Mouse (Mus musculus) heart, adult 9 months (tissue): ENCODE measurements around the gene Slc25a45.
"Not testable (repeated sequence)": the region's sequence is repeated elsewhere in the genome, so short reads cannot be mapped to it uniquely, and the experiment has no call there.

Experiments
- DNase-seq, 2 experiments: peaks; one replicate each; pipeline ENCODE4 v3.0.0; 2022; ENCODE audit warnings: low spot score in 2 of 2

Gene Slc25a45

DNA sequence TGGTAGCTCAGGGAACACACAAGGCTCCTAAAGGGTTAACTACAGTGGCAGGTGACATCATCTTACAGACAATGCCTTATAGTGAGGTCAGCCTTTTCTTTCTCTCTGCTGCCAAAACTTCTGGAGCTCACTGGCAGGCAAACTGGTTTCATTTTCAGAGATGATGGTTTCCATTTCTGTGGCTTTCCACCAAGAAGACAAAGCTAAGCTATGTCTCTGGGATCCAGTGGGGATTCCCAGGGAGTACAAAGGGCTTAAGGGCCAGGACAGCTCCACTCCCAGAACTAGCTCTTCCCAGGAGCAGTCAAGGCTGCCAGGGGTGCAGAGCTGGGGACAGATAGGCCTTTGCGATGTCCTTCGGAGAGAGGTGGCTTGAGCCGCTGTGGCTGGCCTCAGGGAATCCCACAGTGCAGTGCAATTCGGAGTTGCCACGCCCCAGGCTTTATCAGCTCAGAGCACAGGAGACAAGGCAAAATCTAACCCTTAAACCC is 26.1 kb upstream of the Slc25a45 start:
- peak in 1 of 2 experiments; percentile 65 for DNase-seq

DNA sequence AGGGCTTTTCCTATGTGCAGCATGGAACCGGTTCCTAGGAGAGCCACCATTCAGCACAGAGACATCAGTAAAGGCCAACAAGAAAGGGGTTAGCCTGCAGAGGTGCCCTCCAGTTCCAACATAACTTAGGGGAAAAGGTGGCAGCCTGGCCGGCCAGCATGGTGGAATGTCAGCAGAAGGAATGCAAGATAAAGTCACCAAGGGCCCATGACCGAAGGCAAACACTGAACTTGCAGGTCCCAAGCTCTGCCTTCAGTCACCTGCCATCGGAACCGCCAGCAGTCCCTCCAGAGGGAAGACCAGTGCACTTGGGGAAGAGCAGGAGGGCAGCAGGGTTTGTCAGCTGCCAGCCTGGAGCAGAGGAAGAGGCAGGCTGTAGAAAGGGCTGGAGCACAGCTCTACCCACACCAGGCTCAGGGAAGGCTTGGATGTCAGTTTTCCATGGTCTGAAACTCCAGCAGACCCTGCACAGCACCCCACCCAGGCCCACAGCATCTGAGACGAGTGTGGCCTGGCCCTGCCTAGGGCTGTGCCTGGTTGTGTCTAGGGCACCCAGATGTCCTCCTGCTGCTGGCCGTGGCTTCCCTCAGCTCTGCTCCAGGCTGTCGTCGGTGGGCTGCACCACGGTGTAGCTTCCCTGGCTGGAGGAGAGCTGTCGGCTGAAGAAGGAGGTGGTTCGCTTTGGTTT is 25.4 kb upstream of the Slc25a45 start:
- no peak for DNase-seq

DNA sequence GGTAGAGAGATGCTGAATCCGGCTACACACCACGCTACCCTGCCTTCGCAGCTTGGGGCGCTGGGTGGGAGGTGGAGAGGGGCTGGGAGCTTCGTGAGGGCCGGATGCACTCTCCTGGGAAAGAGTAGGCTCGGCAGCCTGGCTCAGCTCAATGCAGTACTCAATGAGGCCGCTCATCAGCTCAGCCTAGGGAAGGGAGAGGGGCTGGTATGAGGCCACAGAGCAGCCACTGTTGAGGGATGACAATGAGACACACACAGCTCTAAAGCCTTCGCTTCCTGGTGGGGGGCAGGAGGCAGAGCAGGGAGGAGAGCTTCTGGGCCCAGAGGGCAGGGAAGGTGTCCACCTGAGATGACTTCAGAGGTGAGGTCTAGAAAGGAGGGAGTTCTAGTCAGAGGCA is 21.0 kb upstream of the Slc25a45 start:
- DNase-seq, result no peak

DNA sequence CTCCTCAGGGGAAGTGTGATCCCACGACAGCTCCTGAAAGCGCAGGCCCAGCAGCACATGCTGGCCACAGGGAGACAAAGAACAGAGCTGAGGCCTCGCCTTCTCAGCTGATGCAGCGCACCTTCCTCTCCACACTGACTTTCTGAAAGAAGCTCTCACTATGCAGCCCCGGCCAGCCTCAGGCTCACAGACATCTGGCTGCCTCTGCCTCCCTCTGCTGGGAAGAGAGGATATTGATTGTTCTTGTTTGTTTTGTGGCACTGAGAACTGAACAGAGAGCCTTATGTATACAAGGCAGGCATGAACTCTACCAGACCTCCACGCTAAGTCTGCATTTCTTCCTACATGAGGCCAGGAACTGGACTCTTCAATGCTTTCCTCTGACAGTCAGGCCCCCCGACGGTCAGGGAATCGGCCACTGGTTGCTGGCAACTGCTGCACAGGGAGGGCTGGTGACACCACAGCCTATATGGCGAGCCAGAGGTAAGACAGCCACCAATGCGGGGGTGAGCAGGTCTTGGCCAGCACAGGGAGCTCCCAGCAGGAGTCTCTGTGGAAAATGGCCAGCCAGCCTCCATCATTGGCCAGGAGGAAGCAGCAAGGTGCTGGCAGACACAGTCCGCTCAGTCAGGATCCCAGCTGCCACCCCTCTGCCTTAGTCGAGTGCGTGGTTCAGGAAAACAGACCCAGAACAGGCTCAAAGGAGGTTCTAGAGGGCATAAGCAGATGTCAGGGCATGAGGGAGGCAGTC is 15.1 kb upstream of the Slc25a45 start:
- DNase-seq, result no peak

DNA sequence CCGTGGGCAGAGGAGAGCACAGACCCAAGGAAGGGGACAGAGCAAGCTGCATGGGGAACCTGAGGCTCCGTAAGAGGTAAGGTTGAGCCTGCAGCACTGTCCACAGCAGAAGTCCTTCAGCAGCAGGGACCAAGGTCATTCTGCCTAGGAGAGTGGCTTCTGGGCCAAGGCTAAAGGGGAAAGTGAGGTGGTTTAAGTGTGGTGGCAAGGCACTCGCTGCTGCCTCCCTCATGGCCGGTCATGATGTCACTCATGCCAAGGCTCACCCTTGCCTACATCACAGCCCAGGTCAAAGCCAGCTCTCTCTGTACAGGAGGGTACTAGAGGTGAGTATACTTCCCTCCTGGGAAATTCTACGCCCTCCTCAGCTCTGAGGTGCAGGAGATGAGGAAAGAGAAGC is 13.8 kb upstream of the Slc25a45 start:
- DNase-seq, result no peak

DNA sequence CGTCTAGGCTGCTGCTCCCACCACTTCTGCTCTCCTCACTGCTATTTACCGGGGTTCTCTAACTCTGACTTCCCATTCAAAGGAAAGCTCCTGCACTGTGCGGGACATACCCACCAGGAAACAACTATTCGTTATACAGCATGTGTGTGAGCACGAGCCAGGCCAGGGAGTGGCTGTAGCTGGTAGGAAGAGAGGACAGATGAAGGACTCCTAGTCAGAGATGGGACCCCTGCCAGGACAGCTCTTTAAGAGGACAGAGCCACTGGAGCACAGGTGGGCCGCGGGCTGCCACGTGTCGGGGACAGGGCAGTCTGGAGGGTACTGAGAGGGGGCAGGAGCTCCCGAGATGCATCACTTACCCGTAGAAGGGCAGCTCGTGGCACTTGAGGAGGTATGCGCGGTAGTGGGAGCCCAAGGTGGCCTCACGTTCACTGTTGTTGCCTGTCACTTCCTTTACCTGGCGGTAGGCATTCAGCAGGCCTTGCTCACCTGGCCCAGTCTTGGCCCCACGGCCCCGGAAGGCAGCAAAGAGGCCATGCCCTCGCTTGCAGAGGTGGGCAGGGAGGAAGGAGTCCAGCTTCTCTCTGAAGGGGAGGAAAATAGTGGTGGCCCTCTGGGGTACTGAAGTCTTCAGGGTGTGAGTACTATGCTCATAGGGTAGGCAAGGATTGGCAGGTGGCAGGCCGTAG is 12.8 kb upstream of the Slc25a45 start:
- DNase-seq, result no peak

DNA sequence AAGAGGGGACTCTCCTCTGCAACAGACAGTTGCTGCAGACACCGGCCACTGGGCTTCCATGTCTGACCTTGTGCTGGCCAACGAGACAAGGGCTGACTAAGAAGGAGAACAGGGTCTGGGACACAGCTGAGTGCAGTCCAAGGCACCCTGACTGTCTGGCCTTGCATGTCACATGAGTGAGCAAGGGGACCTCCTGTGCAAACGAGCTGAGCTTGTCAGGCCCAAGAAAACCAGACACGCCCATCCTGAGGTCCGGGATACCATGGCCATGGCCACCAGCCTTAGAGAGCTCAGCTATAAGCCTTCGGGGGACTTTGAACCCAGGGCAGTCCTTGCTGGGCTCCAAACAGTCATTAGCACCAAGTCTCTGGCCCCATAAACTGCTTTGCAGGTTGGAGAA is 9.5 kb upstream of the Slc25a45 start:
- no peak for DNase-seq

DNA sequence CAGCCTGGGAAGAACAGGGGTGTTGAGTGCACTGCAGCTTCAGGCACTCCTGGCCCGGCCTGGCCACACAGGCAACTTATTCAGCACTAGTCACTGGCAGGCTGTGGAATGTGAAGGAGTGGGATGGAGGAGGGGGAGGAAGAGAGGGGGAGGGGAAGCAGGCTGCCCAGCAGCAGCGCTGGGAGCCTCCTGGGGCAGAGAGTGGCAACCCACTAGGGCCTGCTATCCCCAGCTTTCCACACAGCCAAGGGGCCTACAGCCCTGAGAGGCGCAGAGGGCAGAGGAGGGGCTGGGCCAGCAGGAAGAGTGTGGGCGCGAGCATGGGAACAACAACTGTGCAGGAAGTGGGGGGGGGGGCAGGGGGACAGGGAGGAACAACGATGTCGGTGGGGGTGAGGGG is 6.3 kb upstream of the Slc25a45 start:
- DNase-seq, result no peak

DNA sequence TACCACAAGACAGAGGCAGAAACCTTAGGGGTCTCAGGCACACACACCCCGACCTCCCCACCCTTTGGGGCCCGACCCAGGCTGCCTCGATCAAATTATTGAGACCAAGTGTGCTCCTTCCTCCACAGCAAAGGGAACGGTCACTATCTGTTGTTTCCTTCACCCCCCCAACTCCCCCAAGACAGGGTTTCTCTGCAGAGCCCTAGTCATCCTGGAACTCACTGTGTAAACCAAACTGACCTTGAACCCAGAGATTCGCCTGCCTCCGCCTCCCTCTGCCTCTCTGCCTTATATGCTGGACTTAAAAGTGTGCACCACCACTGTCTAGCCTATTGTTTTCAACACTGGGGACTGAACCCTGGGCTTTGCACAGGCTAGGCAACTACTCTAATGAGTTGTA is 5.9 kb upstream of the Slc25a45 start:
- DNase-seq, result no peak

DNA sequence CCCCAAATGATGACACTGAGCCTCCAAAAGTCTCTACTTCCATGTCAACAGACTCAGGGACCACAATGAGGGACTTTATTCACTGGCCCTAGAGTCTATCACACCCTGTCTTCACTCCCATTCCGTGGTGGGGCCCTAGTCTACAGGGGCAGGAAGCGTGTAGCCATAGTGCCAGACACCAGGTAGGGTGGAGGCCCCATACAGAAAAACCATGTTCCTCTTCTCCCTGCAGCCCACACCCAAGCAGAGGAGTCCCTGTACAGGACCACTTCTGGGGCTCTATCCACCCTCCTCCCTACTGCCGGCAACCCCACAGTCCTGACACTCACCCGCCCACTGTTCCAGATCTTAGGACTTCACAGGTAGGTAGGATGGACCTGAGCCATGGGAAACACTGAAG is 5.1 kb upstream of the Slc25a45 start:
- no peak for DNase-seq

DNA sequence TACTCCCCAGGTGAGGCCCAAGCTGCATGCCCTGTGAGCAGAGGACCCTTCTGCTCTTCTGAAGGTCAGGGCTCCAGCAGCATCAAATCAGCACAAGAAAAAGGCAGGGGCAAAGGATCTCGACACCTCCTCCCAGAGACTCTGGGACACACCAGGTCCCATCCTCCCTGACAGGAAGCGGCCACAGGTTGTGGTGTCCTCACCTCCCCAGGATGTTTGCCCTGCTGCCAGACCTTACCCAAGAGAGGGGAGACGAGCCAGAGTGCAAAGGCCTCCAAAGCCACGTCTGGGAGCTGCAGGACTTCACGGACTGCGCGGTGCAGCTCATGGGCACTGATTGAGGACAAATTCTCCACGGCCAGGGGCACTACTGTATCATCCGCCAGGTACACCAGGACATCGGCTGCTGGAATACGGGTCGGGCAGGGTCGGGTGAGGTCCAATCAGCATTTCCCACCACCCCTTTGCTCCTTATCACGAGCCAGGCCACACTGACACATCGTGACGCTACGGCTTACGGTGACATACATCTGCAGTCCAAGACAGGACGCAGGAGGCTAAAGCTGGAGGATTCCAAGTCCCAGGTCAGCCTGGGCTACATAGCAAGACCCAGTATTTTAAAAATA is 4.6 kb upstream of the Slc25a45 start:
- no peak for DNase-seq

DNA sequence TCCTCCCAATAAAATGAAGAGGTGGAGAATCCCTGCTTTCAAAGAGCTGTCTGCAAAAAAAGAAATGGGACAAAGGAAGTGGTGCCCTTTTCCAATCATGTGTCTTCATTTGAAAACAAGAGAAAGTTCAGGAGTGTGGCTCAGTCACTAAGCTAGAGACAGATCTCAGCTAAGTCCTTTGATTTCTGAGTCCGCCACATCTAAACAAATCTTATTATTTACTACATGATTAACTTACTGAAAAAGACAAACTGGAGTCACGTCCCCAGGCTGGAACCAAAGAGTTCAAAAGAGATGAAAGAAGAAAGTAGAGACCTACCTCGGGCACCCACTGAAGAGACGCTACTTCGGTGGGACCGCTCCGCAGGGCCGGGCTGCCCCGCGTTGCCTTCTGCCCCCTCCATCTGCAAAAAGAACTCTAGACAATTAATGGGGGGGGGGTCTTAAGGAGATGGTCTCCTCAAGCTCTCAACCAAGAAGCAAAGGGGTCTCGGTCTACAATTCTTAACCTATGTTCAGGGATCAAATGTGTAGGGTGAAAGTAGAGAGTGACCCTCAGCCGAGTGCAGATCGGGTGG is 3.1 kb upstream of the Slc25a45 start:
- no peak for DNase-seq

DNA sequence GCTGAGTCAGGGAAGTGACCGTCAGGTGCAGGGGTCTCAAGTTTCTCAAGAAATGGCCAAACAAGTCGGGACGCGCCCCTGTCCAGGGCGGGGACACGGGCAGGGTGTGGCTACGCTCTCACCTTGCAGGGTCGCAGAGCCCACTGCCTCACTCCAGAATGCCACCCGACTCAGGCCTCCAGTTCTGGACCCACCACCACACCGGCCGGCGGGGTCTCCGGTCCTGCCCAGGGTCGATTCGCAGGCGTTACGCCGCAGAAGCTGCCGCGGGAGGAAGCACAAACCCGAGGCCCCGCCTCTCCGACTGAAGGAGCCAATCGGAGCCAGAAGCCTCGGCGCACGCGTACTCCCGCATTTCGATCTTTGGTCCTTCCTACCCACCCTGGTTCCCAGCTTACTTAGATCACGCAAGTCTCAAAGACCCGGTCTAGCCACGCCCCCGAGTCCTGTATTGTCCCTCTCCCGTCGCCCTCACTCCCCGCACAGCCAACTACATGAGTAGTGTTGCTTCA is 2.6 kb upstream of the Slc25a45 start, which contains the start of gene Frmd8:
Gene Frmd8 (minus strand): TSS at position 306 of the 512 bp plus-strand sequence.
- DNase-seq, result peak; percentile 94 to 95

DNA sequence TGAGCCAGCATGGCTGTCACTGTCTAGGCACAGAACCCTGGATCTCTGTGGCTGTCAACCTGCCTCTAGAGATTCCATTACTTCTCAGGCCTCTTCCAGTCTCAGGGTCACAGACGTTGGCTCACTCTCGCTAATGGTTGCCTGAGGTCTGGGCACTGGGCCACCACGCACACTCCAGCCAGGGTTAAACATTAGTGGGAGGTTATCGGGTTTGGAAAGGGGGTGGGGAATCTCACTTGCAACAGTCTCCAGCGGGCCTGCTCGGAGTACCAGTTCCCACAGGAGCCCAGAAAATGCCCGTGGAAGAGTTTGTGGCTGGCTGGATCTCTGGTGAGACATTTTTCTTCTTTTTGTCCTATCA is 734 bp downstream of the Slc25a45 start:
- DNase-seq, result peak; percentile 42 to 53

DNA sequence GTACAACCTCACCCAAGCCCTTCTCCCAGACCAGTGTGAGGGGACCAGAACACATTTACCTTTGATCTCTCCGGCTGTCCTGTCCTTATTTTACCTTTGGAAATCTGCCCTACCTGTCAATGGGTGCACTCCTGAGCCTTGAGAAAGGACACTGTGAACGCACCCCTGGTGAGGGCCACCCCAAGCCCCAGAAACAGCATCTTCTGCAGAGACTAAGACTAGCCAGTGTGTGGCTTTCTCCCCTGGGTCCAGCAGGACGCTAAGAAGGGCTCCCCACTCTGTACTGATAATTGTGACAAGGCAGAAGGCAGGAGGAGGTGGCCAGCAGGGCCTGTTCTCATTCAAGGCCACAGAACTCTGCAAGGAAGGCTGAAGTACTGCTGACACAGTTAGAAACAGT is 1.3 kb downstream of the Slc25a45 start:
- no peak for DNase-seq

DNA sequence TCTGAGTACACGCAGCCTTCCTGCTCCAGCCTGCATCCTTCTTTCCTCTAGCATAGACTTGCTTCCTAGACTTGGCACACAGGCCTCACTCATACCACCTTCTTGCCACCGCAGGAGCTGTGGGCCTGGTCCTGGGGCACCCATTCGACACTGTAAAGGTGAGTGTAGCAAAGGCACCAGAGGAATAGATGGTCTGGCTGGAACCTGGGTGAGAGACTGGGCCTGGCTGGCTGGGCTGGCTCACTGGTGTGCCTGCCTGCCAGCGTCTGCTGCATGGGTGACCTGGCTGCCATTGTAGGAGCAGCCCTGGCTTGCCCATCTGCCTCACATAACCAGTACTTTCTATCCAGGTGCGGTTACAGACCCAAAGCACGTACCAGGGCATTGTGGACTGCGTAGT is 2.1 kb downstream of the Slc25a45 start:
- DNase-seq, result no peak

DNA sequence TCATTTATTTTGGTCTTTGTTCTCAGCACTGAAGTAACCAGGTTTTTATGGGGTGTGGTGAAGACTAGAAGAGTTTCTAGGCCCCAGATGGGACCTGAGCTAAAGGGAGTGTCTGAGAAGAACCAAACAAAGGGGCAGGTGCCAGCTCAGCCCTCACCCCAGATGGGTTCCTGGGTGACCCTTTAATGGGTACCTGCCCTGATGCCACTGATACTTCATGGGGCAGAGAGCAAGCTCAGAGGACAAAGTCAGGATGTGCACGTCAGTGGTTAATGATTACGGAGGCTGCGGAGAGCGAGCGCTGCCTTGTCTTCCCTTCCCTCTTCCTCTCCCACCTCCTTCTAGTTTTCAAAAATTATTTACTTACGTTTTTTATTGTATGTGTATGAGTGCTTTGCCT is 3.5 kb downstream of the Slc25a45 start:
- DNase-seq, result no peak

DNA sequence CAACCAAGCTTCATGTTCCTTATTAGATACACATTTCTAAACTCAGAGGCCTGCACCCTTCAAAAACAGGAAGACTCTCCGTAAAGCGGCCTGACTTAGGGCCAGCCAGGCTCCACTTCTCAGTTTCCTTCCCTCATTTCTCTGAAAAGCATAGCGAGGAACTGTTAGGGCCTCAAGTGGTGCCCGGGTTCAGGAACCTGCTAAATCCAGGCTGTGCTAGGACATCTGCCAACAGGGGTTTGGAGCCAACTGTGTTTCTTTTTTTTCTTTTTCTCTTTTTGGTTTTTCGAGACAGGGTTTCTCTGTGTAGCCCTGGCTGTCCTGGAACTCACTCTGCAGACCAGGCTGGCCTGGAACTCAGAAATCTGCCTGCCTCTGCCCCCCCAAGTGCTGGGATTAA is 4.5 kb downstream of the Slc25a45 start:
- DNase-seq, result not testable (repeated sequence)

DNA sequence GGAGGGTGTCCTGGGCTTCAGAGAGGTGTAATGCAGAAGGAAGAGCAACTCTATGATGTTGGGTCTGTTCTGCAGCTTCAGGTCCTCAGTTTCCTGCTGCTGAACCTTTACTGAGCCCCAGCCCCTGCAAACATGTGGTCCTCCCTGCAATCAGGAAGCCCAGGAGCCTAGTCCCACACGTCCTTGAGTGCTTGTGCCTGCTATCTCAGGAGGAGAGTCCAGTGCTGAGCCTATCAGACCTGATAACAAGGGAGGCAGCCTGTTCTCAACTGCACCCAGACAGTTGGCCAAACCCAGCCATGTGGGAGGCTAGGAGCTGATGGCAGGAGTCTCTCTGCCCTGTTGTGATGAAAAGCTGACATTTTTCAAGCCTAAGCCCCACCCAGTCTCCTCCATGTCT is 6.3 kb downstream of the Slc25a45 start:
- no peak for DNase-seq

DNA sequence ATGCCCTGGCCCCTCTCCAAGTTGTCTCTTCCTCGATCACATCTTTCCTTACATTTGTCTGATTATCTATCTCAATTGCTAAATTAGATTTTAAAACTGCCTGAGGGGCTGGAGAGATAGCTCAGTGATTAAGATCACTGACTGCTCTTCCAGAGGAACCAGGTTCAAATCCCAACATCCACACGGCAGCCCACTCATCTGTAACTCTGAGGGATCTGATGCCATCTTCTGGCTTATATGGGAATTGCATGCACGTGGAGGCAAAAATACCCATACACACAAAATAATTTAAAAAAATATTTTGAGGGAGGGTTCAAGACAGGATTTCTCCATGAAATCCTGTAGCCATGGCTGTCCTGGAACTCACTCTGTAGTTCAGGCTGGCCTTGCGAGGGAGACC is 8.2 kb downstream of the Slc25a45 start:
- DNase-seq, result no peak

DNA sequence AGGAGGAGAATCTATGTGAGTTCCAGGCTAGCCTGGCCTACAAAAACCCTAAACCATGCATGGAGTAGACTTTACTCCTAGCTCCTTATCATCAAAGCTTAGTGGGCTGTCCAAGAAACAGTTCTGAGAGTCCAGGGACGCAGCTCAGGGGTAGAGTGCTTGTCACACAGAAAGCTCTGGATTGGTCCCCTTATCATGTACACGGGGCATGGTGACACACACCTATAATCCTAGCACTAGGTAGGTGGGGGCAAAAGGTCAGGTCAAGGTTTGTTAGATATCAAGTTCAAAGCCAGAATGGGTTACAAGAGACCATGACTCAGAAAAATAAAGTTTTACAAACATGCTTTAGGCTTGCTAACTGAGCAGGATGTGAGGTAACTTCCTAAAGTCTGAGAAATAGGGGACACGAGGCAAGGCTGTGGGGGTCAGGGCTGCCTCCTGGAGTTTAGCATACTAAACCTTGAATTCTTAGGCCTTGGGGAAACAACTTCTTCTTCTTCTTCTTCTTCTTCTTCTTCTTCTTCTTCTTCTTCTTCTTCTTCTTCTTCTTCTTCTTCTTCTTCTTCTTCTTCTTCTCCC is 9.7 kb downstream of the Slc25a45 start:
- DNase-seq, result no peak
